Mouse (Mus musculus) ES-Bruce4 (cell line): ENCODE measurements around the gene Cep70.

ENCODE experiments used
- CTCF ChIP-seq: IDR thresholded peaks from one replicate; pipeline ENCODE4 v1.8.1; 2011; ENCODE audit warnings: low read depth, low read length
- EP300 ChIP-seq: IDR thresholded peaks from 2 replicates; pipeline ENCODE4 v1.6.1; 2011; ENCODE audit warnings: low read depth, low read length; ENCODE audit not compliant: insufficient read depth

- TF ChIP-seq CTCF (no peak), EP300 (no peak)
Measured at GRCm38 (mm10) chr9:99242533-99243189, 506 bp upstream of the Cep70 start.
